Mouse (Mus musculus) erythroblast, embryonic 14.5 days (primary cell): ENCODE results near the gene Urm1.

Experiments used
- GATA1 ChIP-seq: IDR thresholded peaks from 2 replicates; pipeline ENCODE4 v1.6.1; 2012; ENCODE audit warnings: low read length, inconsistent platforms, mixed read lengths
- TAL1 ChIP-seq: IDR thresholded peaks from 3 replicates; pipeline ENCODE4 v1.6.1; 2012; ENCODE audit warnings: low read length, inconsistent platforms, mixed read lengths

GRCm38 (mm10) chr2:29817426-29818232 is 2.2 kb upstream of the Urm1 start:
- no peak for TF ChIP-seq GATA1
- no peak for TF ChIP-seq TAL1
